Mouse (Mus musculus): Measurements from ENCODE around the gene Prr5. TPM values are rescaled to one million over a fixed set of nuclear protein-coding genes. Genes with fewer than 3 reads are reported as not detected.

The Prr5 gene
- total and polyA plus RNA-seq, 3 experiments, result not detected

- Histone ChIP-seq H3K4me3 (ENCODE audit: low read depth, low read length) (no peak overlapping the region), H3K9me3 (replicated peaks) (peaks cover 68% of the 10 kb centered on the region), H3K4me1 (ENCODE audit: insufficient read depth, low read depth, low read length) (no peaks in the 10 kb centered on the region), H3K27me3 (ENCODE audit: insufficient read depth, low read length) (no peaks in the 10 kb centered on the region), H3K36me3 (replicated peaks) (no peaks in the 10 kb centered on the region)
- DNase-seq (ENCODE audit: low spot score), result no peak
- no peak for ATAC-seq (ENCODE audit: extremely low read depth, insufficient number of reproducible peaks, low FRiP score, poor library complexity, severe bottlenecking)
- TF ChIP-seq GATA2 (IDR thresholded peaks at IDR 0.05; ENCODE audit: borderline replicate concordance, low read depth, low read length), result no peak
Observed at GRCm38 (mm10) chr15:84743347-84743746, 73.9 kb downstream of the Prr5 start.

GRCm38 (mm10) chr15:84744308-84744707 lies 74.9 kb downstream of the Prr5 start:
- no peak for ATAC-seq (ENCODE audit: extremely low read depth, insufficient number of reproducible peaks, low FRiP score, poor library complexity, severe bottlenecking)
- H3K4me3 ChIP-seq (ENCODE audit: low read depth, low read length), result no peak overlapping the region

DNA sequence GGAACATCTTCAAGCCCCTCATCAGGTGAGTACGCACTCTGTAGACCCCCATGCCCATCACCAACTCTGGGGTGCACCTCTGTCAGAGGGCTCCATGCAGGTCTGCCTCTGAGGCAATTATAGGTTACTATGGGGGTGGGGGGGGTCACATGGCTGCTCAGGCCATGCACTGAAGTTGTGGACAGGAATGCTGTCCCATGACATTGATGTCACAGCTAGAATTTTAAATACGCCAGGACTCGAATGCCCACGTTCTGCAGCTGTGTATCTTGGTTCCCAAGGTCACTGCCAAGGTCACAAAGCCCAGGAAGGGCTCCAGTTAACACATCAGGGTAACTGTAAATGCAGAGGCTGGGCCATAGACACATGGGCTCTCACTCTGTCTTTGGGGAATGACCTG lies 76.4 kb downstream of the Prr5 start:
- ATAC-seq (ENCODE audit: extremely low read depth, insufficient number of reproducible peaks, low FRiP score, poor library complexity, severe bottlenecking), result no peak
- Histone ChIP-seq H3K36me3 (replicated peaks) (no peaks in the 10 kb centered on the region), H3K4me3 (ENCODE audit: low read depth, low read length) (no peak overlapping the region), H3K27me3 (ENCODE audit: insufficient read depth, low read length) (no peaks in the 10 kb centered on the region), H3K9me3 (replicated peaks) (peaks cover 48% of the 10 kb centered on the region), H3K4me1 (ENCODE audit: insufficient read depth, low read depth, low read length) (no peaks in the 10 kb centered on the region)
- DNase-seq (ENCODE audit: low spot score), result no peak
- TF ChIP-seq GATA2 (IDR thresholded peaks at IDR 0.05; ENCODE audit: borderline replicate concordance, low read depth, low read length) (no peak), TAL1 (conservative IDR thresholded peaks at IDR 0.05; ENCODE audit: low read depth, low read length) (no peak), POLR2AphosphoS5 (IDR thresholded peaks at IDR 0.05; ENCODE audit: insufficient replicate concordance, low read depth, low read length) (no peak), GATA1 (IDR thresholded peaks at IDR 0.05; ENCODE audit: borderline replicate concordance, low read length) (no peak)

More at GRCm38 (mm10) chr15:84744308-84744707, 74.9 kb downstream of the Prr5 start:
- no peak for TF ChIP-seq GATA1 (IDR thresholded peaks at IDR 0.05; ENCODE audit: borderline replicate concordance, low read length)
- TF ChIP-seq CTCF (IDR thresholded peaks at IDR 0.05; ENCODE audit: low read depth, low read length), result no peak
- TF ChIP-seq POLR2AphosphoS5 (IDR thresholded peaks at IDR 0.05; ENCODE audit: insufficient replicate concordance, low read depth, low read length), result no peak
- TF ChIP-seq TAL1 (conservative IDR thresholded peaks at IDR 0.05; ENCODE audit: low read depth, low read length), result no peak
- TF ChIP-seq GATA2 (IDR thresholded peaks at IDR 0.05; ENCODE audit: borderline replicate concordance, low read depth, low read length), result no peak
- Histone ChIP-seq H3K27me3 (ENCODE audit: insufficient read depth, low read length) (no peaks in the 10 kb centered on the region), H3K36me3 (replicated peaks) (no peaks in the 10 kb centered on the region), H3K9me3 (replicated peaks) (peaks cover 63% of the 10 kb centered on the region), H3K4me1 (ENCODE audit: insufficient read depth, low read depth, low read length) (no peaks in the 10 kb centered on the region)
- DNase-seq (ENCODE audit: low spot score), result no peak

Other genes with a start within 250 kb of the Prr5 start
- gene Shisal1, start 222.5 kb upstream of the Prr5 start, total RNA-seq (2014; fragmentation: Nextera tagmentation), result not detected in 2 replicates
- 0.05 TPM in 1 of 2 replicates, not detected in the other for gene Shisal1, start 222.5 kb upstream of the Prr5 start, total RNA-seq (2017)
- gene Shisal1, start 222.5 kb upstream of the Prr5 start, polyA plus RNA-seq (2012), result not detected in 2 replicates
- not detected in 2 replicates for gene Rtl6, start 111.8 kb upstream of the Prr5 start, total RNA-seq (2014; fragmentation: Nextera tagmentation)
- 0.12 and 0.16 TPM in 2 replicates for gene Rtl6, start 111.8 kb upstream of the Prr5 start, total RNA-seq (2017)
- gene Rtl6, start 111.8 kb upstream of the Prr5 start, polyA plus RNA-seq (2012), result not detected in 2 replicates
- gene Arhgap8, start 50.4 kb downstream of the Prr5 start, total RNA-seq (2014; fragmentation: Nextera tagmentation), result not detected in 2 replicates
- 0.06 TPM in 1 of 2 replicates, not detected in the other for gene Arhgap8, start 50.4 kb downstream of the Prr5 start, total RNA-seq (2017)
- gene Arhgap8, start 50.4 kb downstream of the Prr5 start, polyA plus RNA-seq (2012), result not detected in 2 replicates
- gene Phf21b, start 186.4 kb downstream of the Prr5 start, total RNA-seq (2014; fragmentation: Nextera tagmentation), result not detected in 2 replicates
- 0.06 and 0.27 TPM in 2 replicates for gene Phf21b, start 186.4 kb downstream of the Prr5 start, total RNA-seq (2017)
- not detected in 2 replicates for gene Phf21b, start 186.4 kb downstream of the Prr5 start, polyA plus RNA-seq (2012)